Mouse (Mus musculus) left cerebral cortex, postnatal 10 days (tissue): ENCODE measurements around the gene Taf3. TPM values are rescaled to one million over a fixed set of nuclear protein-coding genes. Genes with fewer than 3 reads are reported as not detected.

Experiments
- DNase-seq, 2 experiments: peaks; one replicate each; pipeline ENCODE4 v3.0.0; 2021 to 2022; ENCODE audit warnings: low spot score in 2 of 2, mixed read lengths in 1 of 2; ENCODE audit errors: extremely low spot score in 1 of 2
- intact Hi-C: fragments of 180-260 bp; cut with DNase I; formaldehyde crosslinking; loops from one replicate; pipeline ENCODE4 v1.15.1; 2025
- total RNA-seq, 2 experiments: library from RNA; stranded (reverse); gene quantifications; 2 replicates each; pipeline ENCODE4 v1.2.3; 2021

Gene Taf3
- total RNA-seq, result 10 to 100 TPM; 11.2 to 11.6 TPM

DNA sequence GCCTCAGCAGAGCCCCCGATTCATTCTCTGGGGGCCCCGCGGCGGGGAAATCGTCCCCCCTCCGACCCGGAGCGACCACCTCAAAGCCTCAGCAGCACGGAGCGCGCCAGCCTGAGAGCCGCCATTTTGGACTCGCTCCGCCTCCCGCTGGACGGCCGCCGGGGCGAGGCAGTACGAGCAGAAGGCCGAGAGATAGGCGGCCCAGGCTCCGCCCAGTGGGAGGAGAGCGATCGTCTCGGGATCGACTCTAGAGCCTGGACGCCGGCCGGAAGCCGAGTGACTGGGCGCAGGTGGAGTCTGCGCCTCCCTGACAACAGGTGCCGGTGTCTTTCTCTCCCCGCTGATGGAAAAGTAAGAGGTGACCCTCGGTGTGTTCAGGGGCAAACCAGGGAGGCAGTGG is at the start of gene Taf3:
Gene Taf3 (minus strand): TSS at position 136 of the 400 bp plus-strand sequence.
- intact Hi-C loops, result no loop called here
- DNase-seq, result peak; percentile 89 to 97

DNA sequence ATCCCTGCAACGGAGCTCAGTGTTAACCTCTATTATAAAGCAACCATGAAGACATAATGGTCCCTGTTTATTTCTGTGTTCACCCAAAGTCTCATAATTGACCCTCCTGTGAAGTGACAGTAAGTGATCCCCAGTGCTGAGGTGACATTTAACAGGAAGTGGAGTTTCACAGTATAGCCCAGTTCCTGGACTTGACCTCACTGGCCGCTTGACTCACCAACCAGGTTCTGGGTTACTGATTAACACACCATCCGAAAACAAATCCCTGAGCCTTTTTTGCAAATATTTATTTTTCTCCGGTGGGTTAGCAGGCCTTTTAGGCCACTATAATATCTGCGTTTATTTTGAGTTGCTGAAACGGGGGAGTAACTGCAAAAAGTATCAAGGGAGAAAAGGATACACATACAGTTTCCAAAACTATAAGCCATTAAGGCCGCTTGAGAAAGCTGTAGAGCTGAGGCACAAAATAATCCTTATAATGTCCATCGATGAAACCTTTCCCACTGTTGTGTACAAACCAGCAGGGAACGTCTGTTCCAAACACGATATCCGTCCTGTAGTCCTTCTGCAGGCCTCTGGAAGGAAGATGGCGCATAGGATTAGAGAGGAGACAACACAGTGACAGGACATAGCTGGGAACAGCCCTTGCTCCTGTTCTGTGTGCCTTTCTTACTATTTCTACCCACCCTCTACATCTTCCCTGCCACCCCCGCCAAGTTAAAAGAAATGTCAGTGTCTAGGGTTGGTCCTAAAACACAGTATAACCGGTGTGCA is 46.1 kb upstream of the Taf3 start:
- intact Hi-C loops, result loop anchor here (10.0 kb wide), 1 partner anchor 1420 kb away; no protein-coding TSS in a partner anchor
- DNase-seq, result no peak

GRCm38 (mm10) chr2:10087256-10087850 is 39.0 kb upstream of the Taf3 start:
- intact Hi-C loops, result no loop called here
- DNase-seq, result no peak

DNA sequence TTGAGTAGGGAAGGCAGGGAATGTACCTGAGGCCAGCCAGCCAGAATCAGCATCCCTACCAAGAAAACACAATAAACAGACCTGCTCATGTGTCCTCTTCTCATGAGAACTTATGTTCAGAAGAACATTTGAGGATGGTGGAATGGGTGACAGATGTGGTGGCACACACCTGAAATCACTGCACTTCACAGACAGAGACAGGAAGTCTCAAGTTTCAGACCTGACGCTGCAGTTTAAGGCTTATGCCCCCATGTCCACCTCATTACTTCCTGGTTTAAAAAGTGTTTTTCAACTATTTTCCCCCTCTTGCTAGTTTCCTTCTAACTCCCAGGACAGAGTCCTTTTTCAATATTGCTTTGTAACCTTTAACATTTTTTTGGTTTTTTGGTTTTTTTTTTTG is 34.3 kb upstream of the Taf3 start:
- intact Hi-C loops, result no loop called here
- DNase-seq, result no peak

GRCm38 (mm10) chr2:10081453-10082080 is 33.2 kb upstream of the Taf3 start:
- intact Hi-C loops, result no loop called here

GRCm38 (mm10) chr2:10080310-10081010 is 32.1 kb upstream of the Taf3 start, which contains the start of the genes Atp5c1 and Kin:
Atp5c1 (minus strand) TSS chr2:10080510.
Kin (plus strand) TSS chr2:10080593.
- DNase-seq, result peak; percentile 97 to 99
- intact Hi-C loops, result no loop called here

More at GRCm38 (mm10) chr2:10081453-10082080, 33.2 kb upstream of the Taf3 start:
- no peak for DNase-seq

GRCm38 (mm10) chr2:10079745-10080309 is 31.4 kb upstream of the Taf3 start:
- no peak for DNase-seq
- intact Hi-C loops, result no loop called here

DNA sequence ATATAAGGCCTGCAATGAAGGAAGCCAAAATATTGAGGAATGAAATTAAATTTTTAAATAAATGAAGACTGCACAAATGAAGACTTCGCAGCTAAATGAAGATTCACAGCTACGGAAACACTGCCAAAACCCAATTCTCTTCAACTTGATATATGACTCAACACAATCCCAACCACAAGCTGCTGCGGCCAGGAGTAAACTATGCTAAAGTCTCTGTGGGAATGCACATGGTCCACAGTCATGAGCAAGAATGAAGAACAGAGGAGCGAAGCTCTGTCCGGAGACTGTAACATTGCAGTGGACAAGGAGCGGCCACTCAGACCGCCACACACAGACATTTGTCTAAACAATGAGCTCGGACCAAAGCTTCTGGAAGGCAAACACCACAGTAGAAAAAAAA is 28.3 kb upstream of the Taf3 start:
- DNase-seq, result no peak
- intact Hi-C loops, result no loop called here

DNA sequence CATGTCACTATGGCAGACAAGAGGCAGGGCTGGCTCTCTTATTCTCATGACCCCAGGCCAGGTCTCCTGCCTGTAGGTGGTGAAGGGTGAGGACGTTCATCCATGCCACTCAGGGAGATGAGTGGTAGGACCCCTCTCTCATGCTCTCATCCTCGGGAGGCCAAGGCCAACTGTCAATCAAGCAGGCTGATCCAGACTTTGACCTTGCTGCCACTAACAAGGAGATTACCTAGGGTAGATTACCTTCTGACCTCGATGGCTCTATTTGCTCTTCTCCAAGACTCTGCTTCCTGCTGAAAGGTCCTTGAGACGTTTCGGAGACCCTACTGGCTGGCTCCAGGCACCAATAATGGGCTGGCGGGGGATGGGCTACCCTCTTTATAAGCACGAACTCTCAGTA is 26.1 kb upstream of the Taf3 start:
- intact Hi-C loops, result no loop called here

DNA sequence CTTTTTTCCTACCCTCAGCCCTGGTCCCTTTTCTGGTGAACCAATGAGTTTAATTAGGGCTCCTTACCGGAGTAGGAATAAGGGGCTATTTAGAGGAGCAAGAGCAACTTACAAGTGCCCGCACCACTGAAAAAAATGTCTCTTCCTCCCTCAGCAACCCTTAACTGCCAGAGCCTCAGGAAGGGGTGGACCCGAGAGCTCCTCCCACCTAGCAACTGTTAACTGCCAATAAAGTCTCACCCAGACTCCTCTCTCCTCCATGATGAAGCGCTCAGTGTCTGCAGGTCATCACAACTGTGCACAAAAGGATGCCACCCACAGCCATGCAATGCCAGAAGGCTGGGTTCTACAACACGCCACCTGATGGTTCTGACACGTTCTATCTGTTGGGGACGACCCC is 23.4 kb upstream of the Taf3 start:
- DNase-seq, result no peak
- intact Hi-C loops, result no loop called here

More for the DNA sequence above, 26.1 kb upstream of the Taf3 start:
- no peak for DNase-seq

- intact Hi-C loops, result no loop called here
- DNase-seq, result no peak
Measured at GRCm38 (mm10) chr2:10058836-10059235, 10.4 kb upstream of the Taf3 start.

DNA sequence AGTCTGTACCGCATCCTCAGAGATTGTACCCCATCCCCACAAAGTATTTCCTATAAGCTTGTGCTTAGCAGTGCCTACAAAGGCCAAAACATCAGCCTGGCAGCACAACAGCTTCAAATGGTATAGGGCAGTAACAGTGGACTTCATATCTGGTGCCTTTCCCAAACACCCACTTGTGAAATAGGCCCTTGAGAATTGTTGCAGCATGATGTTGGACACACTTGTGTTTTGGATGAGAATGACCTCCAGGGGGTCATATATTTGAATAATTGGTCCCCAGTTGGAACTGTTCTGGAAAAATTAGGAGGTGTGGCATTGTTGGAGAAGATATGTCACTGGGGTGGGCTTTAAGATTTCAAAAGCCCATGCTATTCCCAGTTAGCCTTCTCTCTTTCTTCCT is 3.6 kb upstream of the Taf3 start:
- intact Hi-C loops, result no loop called here
- DNase-seq, result no peak

DNA sequence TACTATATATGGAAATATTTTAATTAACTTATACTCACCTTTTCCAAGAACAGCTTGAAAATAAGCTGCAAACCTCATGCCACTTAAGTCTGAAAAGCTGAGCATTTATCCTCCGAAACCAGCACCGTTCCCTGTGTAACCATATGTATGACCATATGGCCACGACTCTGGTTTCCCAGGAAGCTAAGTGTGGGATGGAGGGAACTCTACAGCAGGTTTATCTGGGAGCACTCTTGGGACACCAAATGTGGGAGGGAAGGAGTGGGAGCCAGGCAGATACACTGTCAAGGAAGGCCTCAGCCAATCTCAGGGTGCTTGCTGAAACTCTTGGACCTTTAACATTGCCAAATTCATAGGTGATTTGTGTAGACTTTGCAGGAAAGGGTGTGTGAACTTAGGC is 2.5 kb upstream of the Taf3 start:
- intact Hi-C loops, result no loop called here
- DNase-seq, result peak in 1 of 2 experiments; percentile 50

DNA sequence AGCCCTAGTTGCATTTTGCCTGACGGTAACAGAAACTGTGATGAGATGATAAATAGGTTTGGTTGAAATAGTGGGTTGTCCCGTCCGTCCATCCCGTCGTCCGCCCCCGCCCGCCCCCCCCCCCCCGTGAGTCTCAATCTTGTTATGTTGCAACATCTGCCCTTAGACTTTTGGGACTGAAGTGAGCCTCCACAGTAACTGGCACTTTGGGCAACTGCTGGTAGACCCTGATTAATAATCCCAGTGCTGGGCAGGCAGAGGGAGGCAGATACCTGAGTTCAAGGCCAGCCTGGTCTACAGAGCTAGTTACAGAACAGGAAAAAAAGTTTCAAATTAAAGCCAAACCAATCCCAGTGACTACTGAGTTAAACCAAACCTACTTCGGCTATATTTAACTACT is 1.1 kb upstream of the Taf3 start:
- no peak for DNase-seq
- intact Hi-C loops, result no loop called here

DNA sequence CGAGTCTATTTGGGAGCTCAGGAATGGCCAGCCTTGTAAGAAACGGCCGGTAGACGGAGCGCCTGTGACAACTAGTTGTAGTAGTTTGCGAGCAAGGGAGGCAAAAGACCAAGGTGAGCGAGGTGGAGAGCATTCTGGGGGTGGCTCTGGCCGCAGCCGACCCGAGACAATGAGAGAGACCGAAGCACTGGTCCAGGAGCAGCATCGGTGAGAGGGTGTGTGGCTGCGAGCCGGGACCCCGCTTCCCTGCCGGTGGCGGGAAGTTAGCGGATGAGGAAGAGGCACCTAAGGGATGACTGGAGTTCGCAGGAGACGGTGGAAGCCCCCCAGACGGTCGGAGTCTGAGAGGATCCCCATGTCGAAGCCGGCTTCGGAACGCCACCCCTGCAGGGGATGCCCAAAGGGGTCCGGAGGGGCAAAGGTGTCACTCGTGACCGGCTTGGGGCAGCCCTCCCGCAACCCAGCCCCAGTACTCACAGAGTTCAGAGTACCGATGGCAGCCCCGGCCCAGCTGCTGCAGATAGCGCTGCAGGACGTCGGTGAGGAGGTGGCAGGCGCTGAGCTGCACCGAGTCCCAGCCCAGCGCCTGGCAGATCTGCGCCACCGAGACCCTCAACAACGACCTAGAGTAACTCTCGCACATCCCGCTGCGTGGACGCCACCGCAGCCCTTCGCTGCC is 499 bp downstream of the Taf3 start:
- peak in 1 of 2 experiments; percentile 47 for DNase-seq
- intact Hi-C loops, result no loop called here

- DNase-seq, result no peak
- intact Hi-C loops, result no loop called here
Measured at GRCm38 (mm10) chr2:10034976-10035375, 13.4 kb downstream of the Taf3 start.

- DNase-seq, result no peak
- intact Hi-C loops, result no loop called here
Measured at GRCm38 (mm10) chr2:10033684-10034083, 14.7 kb downstream of the Taf3 start.

DNA sequence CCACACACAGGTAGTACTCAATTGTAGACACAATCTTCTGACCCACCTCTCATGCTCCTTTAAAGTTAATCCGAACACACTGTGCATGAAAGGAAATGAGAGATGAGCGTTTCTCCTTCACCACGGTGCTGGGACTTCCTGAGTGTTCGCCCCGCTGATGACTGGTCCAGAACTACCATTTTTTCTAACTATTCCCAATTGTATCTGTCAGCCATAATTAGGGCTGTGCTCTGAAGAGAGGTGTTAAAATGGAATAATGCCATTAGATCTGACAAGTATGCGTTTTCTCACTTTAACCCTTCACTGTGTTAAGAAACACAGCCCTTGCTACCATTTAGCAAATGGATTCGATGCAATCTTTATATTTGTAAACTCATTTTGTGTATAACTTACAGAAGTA is 18.6 kb downstream of the Taf3 start:
- intact Hi-C loops, result no loop called here
- no peak for DNase-seq
